Mouse (Mus musculus) T-helper 1 cell (primary cell): Measurements from ENCODE around the gene Smim14.
"Not testable (repeated sequence)": the region's sequence is repeated elsewhere in the genome, so short reads cannot be mapped to it uniquely, and the experiment has no call there.

Experiments
- in situ Hi-C: fragments of 300-600 bp; cut with MboI, MseI; formaldehyde crosslinking; loops from one replicate; pipeline ENCODE4 v1.15.1; 2025; ENCODE audit warnings: high pct_unique_total_duplicates

Gene Smim14

DNA sequence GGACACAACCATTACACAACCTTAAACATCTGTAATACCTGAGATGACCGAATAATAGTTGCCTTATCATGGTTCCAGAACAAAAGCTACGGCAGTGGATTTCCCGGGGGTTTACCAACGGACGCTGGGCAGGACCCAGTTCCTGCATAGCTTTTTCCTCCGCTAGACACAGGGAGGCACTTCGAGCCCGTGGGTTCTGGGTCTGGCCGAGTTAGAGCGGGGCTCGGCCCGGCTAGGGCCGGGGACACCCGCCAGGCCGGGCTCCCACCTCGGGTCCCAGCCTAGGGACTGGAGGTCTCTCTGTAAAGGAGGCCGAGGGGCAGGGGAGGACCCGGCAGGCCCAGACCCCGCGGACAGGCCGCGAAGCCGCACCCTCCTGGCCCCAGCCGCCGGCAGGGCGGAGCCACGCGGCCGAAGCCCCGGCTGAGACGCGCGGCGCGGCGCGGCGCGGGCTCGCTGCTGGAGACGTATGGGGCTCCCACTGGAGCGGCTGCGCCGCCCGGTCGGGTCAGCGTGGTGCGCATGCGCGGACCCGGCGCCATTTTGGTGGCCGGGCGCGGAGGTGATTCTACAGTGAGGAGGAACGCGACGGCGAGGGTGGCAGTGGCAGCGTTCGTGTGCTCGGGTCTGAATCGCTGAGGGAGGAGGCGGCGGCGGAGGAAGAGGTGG lies at the start of gene Smim14, which contains the start of gene Ube2k:
TSS of gene Smim14 (minus strand) at position 434 of the 669 bp plus-strand sequence.
TSS of gene Ube2k (plus strand) at position 483 of the 669 bp plus-strand sequence.
- in situ Hi-C loops: no loop called here

DNA sequence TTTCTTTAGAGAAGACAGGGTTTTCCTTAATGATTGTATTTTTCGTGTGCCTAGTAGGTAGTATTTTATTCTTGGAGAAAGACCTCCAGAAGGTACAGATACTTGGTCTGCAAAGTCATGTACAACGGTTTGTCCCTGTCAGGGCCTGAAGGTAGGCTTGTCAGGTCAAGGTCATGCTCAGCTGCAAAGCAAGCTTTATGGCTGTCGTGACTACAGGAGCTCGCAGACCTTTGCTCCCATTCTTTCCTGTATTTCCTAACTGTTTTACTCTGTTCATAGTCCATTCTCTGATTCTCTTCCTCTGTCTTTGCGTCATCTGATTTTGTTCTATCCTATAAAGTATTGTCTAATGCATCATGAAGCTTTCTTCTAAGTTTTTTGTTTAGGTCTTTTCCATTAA lies 49.3 kb upstream of the Smim14 start:
- in situ Hi-C loops: no loop called here

DNA sequence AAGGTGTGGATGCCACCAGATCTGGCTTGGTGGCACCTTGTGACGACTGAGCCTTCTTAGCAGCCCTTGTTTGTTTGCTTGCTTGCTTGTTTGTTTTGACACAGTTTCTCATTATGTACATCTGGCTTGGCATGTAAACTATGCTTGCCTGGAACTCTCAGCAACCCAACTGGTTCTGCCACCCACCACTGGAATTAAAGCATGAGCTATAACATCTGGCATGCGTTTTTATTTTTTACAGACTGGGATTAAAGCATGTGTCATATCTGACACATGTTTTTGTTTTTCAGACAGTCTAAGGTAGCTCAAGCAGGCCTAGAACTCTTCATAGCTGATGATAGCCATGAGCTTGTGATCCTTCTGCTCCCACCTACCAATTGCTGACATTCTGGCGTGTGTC lies 41.6 kb upstream of the Smim14 start:
- in situ Hi-C loops: no loop called here

DNA sequence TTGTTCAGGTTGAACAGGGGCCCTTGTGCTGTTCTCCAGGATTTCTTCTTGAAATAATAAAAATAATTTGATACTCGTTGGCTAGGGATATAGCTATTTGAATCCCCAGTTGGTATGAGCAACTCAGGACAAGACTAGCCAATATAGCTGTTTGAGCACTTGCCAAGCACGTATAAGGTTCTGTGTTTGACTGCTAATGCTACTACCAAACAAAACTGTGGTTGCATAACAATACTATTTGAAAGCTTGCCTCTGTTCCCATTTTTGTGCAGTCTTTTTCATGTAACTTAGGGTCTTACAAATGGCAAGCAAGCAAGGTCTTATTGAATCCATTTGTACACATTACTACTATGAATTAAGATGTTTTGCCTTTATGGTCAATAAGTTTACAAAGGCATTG lies 38.9 kb upstream of the Smim14 start:
- in situ Hi-C loops: no loop called here

DNA sequence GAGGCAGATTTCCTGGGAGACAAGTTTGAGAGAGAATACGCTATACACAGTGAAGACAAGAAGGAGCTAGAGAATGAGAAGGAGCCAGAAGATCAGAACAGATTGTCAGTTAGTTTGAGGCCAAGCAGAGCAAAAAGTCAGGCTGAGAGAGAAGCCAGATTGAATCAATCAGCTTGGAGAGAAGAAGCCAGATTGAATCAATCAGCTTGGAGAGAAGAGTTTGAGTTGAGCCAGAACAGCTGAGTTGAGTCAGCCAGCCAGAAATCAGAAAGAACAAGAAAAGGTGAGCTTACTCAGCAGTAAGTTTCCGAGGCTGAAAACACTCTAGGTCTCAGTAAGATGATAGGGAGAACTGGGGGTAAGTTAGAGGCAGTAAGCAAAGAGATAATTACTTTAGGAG lies 37.9 kb upstream of the Smim14 start:
- in situ Hi-C loops: no loop called here

DNA sequence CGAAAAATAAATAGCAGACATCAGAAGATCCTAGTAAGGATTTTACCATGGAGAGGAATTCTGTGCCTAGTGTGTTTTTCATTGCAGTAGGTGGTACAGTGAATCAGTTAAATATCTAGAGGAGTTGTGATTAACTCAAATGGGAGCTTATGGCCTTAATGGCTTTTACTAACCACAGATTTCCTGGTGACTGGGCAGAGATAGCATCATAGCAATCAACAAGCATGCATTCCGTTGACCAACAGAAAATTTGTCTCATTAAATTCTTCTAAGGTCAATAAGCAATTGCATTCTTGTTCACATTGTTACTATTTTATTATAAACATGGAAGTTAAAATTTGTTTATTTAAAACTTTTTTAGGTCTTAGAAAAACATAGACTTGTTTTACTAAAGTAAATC lies 28.5 kb upstream of the Smim14 start:
- in situ Hi-C loops: no loop called here

DNA sequence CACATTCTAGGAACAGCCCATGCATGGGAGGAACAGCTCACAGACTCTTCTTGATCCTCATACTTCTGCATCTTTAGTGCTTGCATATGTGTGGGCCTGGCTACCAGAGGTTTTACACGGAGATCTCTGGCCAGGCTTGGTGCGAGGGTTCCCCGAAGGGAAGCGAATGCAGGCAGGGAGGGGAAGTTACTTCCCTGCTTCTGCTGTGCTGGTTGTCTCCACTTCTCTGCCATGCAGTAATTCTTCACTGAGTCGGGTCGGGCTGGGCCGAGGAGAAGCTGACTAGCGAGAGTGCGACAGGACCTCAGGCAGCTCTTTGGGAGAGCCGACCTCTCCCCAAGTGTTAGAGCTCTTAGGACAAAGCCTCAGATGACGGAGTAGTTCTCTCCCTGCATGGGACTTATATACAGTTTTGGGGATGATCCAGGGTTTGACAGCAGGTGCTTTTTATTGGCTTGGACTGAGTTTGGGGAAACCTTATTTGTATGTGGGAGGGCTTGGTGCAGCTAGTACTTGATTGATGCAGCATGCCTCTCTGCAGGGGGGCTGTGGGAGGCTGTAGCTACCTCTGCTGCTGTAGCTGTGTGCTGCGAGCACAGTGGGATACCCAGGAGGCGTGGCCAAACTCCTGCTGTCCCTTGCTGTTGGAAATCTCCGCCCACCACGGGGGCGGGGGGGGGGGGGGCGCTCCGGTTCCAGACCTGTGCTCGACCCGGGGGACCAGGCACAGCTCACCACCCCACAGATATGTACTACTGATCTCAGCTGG lies 24.3 kb upstream of the Smim14 start:
- in situ Hi-C loops: no loop called here

DNA sequence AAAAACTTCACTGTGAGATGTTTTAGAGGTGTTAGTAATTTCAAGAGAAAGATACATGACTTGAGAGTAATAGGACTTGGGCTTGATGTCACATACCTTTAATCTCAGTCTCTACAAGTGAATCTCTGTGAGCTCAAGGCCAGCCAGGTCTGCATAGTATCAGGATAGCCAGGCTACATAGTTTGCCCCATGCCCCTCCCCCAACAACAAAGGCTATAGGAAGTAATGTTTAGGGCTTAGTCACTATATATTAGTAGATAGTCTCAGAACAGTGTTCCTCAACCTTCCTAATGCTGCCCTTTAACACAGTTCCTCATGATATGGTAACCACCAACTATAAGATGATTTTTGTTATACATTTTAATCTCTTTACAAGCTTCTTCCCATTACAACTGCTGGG lies 20.1 kb upstream of the Smim14 start:
- in situ Hi-C loops: no loop called here

DNA sequence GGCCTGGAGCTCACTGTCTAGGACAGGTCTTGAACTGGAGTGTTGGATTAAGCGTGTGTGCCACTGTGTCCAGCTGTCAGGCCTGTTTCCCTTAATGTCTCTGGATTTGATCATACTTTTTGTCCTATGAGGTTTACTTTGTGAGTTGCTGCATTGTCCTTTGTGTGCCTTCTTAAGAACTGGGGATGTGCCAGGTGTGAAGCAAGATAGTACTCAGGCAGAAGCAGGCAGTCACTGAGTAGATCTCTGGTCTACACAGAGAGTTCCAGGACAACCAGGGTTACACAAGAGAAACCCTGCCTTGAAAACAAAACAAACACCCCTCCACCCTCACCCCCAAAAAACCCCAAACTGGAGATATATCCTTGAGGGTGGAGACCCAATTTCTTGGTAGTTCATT lies 12.7 kb upstream of the Smim14 start:
- in situ Hi-C loops: no loop called here

DNA sequence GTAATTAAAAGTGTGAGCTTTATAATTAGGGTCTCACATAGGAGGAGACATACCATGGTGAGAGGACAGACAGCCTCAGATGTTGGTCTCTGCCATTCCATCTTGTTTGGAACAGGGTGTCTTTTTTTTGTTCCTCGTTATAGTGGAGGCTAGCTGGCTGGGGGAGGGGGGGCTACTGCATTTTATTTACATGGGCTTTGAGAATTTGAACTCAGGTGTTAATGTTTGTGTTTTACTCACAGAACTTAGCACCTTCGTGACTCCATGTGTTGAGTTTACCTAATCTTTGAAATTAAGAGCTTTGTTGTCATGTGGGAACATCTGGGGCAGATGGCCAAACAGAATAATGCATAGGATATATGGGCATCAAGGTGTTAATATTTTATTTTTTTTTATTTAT lies 7.6 kb upstream of the Smim14 start:
- in situ Hi-C loops: no loop called here

DNA sequence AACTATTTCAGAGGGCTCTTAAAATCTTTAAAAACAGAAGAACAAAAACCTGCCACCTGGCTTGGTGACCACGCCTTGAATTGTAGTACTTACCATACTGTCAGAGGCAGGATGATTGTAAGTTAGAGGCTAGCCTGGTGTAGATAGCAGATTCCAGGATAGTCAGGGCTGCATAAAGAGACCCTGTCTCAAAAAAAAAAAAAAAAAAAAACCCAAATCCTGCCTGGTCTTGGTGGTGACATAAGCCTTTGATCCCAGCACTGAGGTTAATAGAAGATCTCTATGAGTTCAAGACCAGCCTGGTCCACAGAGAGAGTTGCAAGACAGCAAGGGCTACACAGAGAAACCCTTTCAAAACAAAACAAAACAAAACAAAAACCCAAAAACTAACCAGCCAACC lies 6.5 kb upstream of the Smim14 start:
- in situ Hi-C loops: no loop called here

DNA sequence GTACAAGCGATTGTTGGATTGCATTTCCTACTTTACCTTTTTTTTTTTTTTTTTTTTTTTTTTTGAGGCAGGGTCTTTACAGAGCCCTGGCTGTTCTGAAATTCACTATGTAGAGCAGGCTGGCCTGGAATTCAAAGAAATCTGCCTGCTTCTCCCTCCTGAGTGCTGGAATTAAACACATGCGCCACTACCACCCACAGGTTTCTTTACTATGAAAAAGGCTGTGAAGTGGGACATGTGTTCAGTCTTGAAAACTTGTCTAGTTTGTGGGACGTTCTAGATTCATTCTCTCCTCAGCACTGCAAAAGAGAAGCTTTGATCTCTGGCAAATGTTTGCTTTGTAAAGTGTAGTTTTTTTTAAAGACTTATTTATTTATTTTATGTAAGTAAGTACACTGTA lies 4.9 kb upstream of the Smim14 start:
- in situ Hi-C loops: no loop called here

DNA sequence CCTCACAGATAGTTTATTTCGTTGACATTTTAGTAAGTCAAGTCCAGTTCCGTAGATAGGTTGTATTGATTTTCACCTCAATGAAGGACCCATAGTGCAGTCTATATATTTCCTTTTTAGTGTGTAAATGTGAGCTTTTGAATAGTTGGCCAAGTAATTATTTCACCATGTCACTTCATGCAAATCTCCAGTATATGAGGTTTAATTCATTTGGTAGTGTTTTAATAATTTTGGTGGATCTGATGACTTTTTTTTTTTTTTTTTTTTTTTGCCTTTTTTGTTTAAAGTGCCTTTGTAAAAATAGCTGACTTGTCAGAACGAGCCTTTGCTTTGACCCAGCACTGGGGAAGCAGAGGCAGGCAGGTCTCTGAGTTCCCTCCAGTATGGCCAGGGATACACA lies 2.8 kb upstream of the Smim14 start:
- in situ Hi-C loops: no loop called here

DNA sequence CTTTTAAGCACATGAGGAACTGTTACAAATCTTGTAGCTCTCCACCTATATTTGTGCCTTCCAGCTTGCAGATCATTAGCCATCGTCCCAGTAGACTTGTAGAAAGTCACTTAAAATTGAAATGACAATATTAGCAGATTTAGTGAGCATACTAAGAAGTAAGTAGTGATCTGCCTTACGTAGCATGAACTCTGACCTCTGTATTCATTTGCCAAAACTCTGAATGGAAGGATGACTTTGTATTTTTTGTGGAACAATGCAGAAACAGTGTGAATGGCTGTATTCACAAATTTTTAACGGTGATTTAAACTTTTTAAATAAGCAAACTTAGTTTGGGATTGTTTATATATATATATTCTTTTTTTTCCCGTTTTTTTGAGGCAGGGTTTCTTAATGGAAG lies 1.8 kb upstream of the Smim14 start:
- in situ Hi-C loops: no loop called here

DNA sequence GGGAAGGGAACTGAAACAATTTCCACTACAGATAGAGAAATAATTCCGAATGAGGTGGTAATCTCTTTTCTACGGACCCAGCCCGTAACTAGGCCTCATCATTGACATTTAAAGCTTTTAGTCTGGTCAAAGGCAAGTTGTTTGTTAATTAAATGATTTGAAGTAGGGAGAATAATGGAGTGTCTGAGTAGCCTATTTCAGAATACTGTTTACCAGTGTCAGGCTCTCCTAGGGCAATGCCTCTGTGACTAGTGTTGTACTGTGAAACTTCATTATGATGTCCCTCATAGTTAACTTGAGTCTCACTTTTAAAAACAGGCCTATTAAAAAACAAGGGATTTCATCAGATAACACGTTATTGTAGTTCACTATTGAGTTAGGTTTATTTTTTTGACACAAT lies 1.1 kb upstream of the Smim14 start:
- in situ Hi-C loops: no loop called here

DNA sequence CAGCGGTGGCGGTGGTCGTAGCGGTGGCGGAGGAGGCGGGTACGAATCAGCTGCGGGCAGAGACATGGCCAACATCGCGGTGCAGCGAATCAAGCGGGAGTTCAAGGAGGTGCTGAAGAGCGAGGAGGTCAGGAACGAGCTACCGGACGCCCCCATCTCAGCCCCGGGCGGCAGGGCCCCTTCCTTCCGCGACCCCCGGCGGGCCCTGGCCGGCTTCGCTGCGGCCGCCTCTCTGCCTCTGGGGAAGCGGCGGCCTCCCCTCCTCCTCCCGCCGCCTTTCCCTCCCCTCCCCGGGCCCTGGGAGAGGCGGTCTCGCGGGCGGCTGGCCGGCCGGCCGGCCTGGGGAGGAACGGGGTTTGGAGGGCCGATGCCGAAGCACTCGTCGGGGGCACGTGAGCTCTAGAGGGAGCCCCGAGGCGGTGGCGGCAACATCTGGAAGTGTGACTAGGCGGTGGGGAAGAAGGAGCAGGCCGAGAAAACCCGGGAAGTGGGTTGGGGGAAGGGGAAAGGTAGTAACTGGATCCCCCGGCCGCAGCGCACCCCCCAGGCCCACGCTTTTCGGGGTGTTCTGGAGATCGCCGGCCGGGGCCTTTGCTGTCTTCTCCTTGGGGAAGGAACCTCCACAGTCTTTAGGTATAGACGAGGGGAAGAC lies 562 bp upstream of the Smim14 start:
- in situ Hi-C loops: no loop called here

DNA sequence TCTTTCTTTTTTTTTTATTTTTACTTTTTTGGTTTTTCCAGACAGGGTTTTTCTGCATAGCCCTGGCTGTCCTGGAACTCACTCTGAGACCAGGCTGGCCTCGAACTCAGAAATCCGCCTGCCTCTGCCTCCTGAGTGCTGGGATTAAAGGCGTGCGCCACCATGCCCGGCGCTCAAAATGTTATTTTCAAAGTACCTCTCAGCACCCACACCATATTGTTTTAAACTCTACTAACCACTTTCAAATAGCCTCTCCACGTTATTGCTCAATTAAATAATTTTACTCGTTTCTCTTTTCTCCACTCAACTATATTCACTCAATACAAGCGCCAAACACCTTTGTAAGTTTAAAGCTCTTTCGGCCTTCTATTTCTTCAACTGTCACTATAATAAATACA lies 917 bp downstream of the Smim14 start:
- in situ Hi-C loops: not testable (repeated sequence)

DNA sequence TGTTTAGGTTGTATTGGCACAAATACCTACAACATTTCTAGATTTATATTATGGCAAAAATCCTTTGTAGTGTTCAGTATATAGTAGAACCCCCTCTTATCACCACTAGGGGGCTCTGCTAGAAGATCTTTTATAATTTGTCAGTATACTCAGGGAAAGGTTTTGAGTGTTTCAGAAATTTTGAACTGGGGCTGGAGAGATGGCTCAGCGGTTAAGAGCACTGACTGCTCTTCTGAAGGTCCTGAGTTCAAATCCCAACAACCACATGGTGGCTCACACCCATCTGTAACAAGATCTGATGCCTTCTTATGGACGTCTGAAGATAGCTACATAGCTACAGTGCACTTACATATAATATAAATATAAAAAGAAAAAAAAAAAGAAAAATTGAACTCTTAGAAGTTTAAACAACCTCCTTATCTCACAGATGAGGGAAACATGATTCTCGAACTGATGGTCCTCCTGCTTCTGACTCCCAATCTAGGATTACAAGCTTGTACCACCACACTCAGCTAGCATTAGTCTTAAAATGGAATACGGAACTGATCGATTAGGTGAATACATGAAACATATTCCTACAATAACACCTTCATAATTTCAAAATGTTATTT lies 1.4 kb downstream of the Smim14 start:
- in situ Hi-C loops: no loop called here

DNA sequence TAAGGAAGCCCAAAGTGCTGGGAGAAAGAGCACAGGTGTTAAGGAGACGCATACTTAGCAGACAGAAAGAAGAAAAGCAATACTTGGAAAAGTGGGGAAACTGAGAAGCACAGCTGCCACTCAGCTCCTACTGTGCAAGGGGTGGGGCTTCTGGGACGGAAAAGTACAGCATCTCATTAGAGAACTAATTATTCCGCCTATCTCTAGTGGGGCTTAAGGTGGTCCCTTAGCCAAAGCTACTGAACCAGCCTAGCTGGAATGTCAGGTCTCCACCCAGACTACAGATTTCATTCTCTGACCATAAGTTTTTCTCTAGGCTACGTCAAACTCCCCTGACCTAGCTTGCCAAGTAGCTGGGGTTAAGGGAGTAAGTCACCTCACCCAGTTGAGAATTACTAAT lies 2.5 kb downstream of the Smim14 start:
- in situ Hi-C loops: loop anchor here (5.0 kb wide), 1 partner anchor 52 kb away; no protein-coding TSS in a partner anchor

DNA sequence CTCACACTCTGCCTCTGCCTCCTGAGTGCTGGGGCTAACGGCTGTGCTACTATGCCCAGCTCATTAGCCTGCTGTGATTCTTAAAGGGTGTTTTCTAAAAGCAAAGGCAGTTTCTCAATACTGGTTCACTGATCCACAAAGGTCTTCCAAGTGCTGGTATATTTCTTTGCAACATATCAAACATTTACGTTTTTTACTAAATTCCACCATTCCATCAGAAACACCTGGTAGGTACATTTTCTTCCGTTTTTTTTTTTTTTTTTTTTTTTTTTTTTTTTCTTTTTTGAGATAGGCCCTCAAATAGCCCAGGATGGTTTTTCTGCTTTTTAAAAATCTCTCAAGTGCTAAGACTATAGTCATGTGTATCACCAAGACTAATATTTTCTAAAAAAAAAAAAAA lies 5.7 kb downstream of the Smim14 start:
- in situ Hi-C loops: loop anchor here (5.0 kb wide), 1 partner anchor 49 kb away; no protein-coding TSS in a partner anchor

DNA sequence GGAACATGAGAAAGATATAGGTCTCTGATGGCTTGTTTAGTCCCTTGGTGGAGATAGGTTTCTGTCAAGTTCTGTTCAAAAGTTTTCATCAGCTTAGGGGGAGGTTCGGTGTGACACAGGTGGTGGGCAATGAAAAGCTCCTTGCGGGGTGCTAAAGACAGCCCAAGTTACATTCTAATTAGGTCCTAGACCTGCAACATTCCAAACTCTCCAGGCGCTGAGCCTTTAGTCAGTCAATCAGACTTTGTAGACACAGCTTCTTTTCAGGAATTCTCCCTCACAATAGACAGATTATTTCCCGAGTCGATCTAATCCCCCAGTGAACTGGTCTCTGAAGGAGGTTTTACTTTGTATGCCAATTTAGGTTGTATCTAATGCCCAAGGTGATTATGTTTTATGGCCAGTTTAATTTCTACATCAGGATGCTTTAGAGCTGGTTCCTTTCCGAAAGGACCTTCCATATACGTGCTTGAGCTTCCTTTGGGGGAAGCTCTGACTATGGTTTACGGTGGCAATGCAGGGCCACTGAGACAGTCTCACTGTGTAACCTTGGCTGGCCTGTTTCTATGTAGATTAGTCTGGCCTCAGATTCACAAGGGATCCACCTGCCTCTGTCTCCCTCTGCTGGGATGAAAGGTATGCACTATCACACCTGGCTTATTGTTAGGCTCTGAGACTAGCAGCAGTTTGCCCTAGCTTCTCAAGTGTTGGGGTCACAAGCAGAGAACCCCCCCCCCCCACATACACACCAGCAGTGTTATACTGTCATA lies 11.1 kb downstream of the Smim14 start:
- in situ Hi-C loops: no loop called here

DNA sequence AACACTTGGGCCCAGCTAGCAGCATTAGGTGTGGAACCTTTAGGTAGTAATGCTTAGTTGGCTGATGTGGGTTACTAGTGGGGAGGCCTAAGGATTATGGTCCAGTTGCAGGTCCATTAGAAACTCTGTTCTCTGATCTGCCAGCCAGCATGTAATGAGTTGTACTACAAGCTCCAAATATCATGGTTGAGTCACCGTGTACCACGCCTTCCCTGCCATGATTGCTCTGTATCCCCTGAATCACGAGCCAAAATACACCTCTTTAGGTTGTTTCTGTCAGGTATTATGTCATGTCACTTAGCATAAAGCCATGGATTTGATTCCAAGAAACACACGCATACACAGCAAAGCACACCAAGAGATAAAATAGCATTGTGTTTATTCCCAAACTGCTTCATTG lies 12.2 kb downstream of the Smim14 start:
- in situ Hi-C loops: no loop called here
